Mouse (Mus musculus): ENCODE measurements around the gene Magea10. TPM values are rescaled to one million over a fixed set of nuclear protein-coding genes. Genes with fewer than 3 reads are reported as not detected.

Gene Magea10
- not detected for total RNA-seq (2021)
- long read RNA-seq, experiment 1, result 0 reads
- long read RNA-seq, experiment 2, result 0 reads

DNA sequence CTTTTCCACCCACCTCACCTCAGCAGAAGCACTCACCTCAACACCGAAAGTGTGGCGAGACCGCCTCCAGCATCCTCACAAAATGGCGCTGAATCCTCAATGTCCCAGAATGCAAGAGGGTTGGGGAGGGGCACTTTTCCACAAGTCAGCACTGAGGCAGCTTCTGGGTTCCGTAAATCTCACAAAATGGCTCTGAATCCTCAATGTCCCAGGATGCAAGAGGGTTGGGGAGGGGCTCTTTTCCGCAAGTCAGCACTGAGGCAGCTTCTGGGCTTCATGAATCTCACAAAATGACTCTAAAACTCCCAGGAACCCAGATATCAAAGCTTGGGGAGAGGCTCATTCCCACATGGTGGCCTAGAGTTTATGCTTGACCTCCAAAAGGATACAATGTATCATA, at the start of gene Magea10:
Gene Magea10 (minus strand): TSS at position 101 of the 400 bp plus-strand sequence.
- DNase-seq (ENCODE audit: low spot score in 2 of 2), result no peak

DNA sequence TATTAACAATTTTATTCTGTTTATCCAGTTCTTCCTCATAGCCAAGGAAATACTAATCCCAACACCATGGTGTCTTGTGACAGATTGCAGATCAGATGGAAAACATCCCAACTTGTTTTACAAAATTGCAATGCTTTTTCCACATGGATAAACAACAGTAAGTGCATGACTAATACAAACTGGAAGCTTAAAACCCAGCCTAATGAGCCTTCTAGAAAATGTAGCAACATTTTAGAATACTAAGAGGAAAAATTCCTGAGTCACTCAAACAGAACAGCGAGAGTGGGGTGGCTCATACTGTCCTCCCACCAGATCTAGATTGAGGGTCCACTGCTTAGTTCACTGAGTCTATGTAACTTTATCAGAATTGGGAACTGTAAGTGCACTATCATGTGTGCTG, 4.7 kb downstream of the Magea10 start:
- no peak for DNase-seq (ENCODE audit: low spot score in 2 of 2)

Other genes with a start within 250 kb of the Magea10 start
- gene Magea4, start 164.8 kb downstream of the Magea10 start, total RNA-seq (2021), result not detected
- 1 to 10 TPM; 2.1 to 3.9 TPM for gene Gabre, start 112.1 kb downstream of the Magea10 start, total RNA-seq (2021)